Mouse (Mus musculus) heart, embryonic 14.5 days (tissue): ENCODE measurements around the gene Zfp600. TPM values are rescaled to one million over a fixed set of nuclear protein-coding genes. Genes with fewer than 3 reads are reported as not detected.
"Not testable (repeated sequence)": the region's sequence is repeated elsewhere in the genome, so short reads cannot be mapped to it uniquely, and the experiment has no call there.

ENCODE experiments used
- ATAC-seq: fragments of 200-750 bp; cut with Nextera tagmentation; 2 replicates; pipeline ENCODE4 v1.8.0; 2017; ENCODE audit warnings: low read depth, moderate TSS enrichment; ENCODE audit not compliant: insufficient number of reproducible peaks, insufficient read depth, low FRiP score
- H3K27ac ChIP-seq, 2 experiments: fragments of 200-500 bp in 1 of 2; fragments of 300-500 bp in 1 of 2; sonication (generic) in 1 of 2; replicated peaks in 1 of 2; 2 replicates each; pipeline ENCODE4 v1.5.1; 2012 to 2014; ENCODE audit warnings: low read depth in 2 of 2, low read length in 2 of 2, control low read depth in 1 of 2, mild to moderate bottlenecking in 1 of 2, mixed read lengths in 1 of 2; ENCODE audit not compliant: control insufficient read depth in 1 of 2, insufficient read depth in 1 of 2
- H3K27me3 ChIP-seq: fragments of 300-500 bp; sonication (generic); 2 replicates; pipeline ENCODE4 v1.6.1; 2014; ENCODE audit warnings: mild to moderate bottlenecking, low read length, control low read depth; ENCODE audit not compliant: control insufficient read depth, insufficient read depth
- H3K36me3 ChIP-seq: fragments of 300-500 bp; sonication (generic); 2 replicates; pipeline ENCODE4 v1.6.1; 2014; ENCODE audit warnings: mild to moderate bottlenecking, control low read depth, low read length, mixed read lengths; ENCODE audit not compliant: control insufficient read depth, insufficient read depth
- H3K4me1 ChIP-seq, 2 experiments: fragments of 200-500 bp in 1 of 2; fragments of 300-500 bp in 1 of 2; sonication (generic) in 1 of 2; 2 replicates each; pipeline ENCODE4 v1.6.1; 2012 to 2014; ENCODE audit warnings: low read length in 2 of 2, control low read depth in 1 of 2, mixed read lengths in 1 of 2; ENCODE audit not compliant: control insufficient read depth in 2 of 2, insufficient read depth in 2 of 2
- H3K4me2 ChIP-seq: fragments of 300-500 bp; sonication (generic); 2 replicates; pipeline ENCODE4 v1.6.1; 2014; ENCODE audit warnings: mild to moderate bottlenecking, low read length
- H3K4me3 ChIP-seq, 2 experiments: fragments of 200-500 bp in 1 of 2; fragments of 300-500 bp in 1 of 2; sonication (generic) in 1 of 2; 2 replicates each; pipeline ENCODE4 v1.5.1; 2012 to 2014; ENCODE audit warnings: low read length in 2 of 2, mild to moderate bottlenecking in 2 of 2, control low read depth in 1 of 2, low read depth in 1 of 2, moderate library complexity in 1 of 2; ENCODE audit not compliant: control insufficient read depth in 1 of 2, insufficient read depth in 1 of 2
- H3K9ac ChIP-seq: fragments of 300-500 bp; sonication (generic); 2 replicates; pipeline ENCODE4 v1.6.1; 2014; ENCODE audit warnings: mild to moderate bottlenecking, low read length
- H3K9me3 ChIP-seq: fragments of 300-500 bp; sonication (generic); 2 replicates; pipeline ENCODE4 v1.6.1; 2016; ENCODE audit warnings: low read length, control low read depth; ENCODE audit not compliant: control insufficient read depth
- WGBS: fragments of 180-500 bp; shearing (Covaris S2); extraction: QIAGEN DNeasy Blood & Tissue Kit; methylation state at CpG from one replicate; pipeline ENCODE4 v1.1.7; 2014; 5-methylcytosine and 5-hydroxymethylcytosine counted together
- polyA plus RNA-seq: library from polyadenylated mRNA; unstranded; fragments of >200 nt; fragmentation: Nextera tagmentation; extraction: Ambion mirVana; gene quantifications from 2 replicates; pipeline ENCODE4 v1.2.1, GENCODE M21; 2014

Gene Zfp600
- 0.22 TPM in 1 of 2 replicates, not detected in the other for polyA plus RNA-seq

DNA sequence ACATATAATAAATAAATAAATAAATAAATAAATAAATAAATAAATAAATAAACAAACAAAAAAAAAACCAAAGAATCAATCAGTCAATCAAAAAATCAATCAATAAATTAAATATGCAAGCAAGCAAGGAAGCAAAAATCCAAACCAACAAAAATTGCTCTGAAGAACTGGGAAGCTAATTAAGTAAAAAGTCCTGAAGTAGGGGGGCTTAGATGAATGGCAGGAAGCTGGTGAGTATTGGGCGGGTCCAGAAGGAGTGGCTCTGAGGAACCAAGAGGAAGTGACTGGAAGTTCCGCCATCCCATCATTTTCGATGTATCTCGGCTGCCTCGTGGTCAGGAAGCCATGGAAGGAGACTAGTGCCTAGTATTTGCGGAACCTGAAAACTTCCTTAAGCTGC lies at the start of gene Zfp600:
TSS of gene Zfp600 (plus strand) at position 301 of the 400 bp plus-strand sequence.
- WGBS, result no CpG with 5 or more reads among the region's 6 CpGs
- H3K9me3 ChIP-seq, H3K36me3 ChIP-seq, H3K9ac ChIP-seq, H3K27me3 ChIP-seq, H3K27ac ChIP-seq, H3K4me1 ChIP-seq, H3K4me3 ChIP-seq, H3K4me2 ChIP-seq, ATAC-seq: not testable (repeated sequence)

DNA sequence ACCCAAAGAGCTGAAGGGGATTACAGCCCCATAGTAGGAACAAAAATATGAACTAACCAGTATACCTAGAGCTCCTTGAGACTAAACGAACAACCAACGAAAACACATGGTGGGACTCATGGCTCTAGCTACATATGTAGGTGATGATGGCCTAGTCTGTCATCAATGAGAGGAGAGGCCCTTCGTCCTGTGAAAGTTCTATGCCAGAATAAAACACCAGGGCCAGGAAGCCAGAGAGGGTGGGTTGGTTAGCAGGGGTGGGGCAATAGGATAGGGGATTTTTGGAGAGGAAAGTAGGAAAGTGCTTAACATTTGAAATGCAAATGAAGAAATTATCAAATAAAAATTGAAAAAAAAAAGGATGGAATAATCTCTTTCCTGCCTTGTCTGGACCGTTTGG lies 6.3 kb downstream of the Zfp600 start:
- ATAC-seq, H3K9me3 ChIP-seq, H3K4me2 ChIP-seq, H3K27ac ChIP-seq, H3K9ac ChIP-seq, H3K4me1 ChIP-seq, H3K36me3 ChIP-seq, H3K27me3 ChIP-seq, H3K4me3 ChIP-seq: not testable (repeated sequence)
- WGBS, result 80% methylated on average over 2 of the region's 4 CpGs

DNA sequence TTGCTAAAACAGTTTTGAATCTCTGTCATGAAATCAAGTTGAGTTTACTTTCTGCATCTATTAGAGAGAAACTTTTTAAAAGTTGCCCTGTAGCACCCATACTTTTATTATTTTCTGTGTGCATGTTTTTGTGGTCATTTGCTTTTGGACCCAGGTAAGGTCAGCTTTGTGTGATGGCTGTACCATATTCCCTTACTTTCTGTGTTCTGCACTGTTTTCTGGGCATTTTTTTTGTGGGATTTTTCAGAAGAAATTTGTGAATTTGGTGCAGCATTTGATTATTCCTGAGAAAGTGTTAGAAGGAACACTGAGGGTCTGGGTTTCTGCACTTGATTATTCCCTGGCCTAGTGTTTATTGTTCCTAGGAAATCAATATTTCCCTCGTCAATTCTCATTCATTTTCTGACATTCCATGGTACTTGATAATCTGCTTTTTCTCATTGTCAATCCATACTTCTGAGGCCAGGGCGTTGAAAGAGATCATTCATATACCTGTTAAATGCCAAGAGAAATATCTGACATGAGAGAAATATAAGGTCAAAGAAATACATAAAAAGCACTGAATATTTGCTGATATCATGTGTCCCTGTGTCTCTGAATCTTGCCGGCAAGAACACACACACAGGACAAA lies 10.7 kb downstream of the Zfp600 start:
- peak; percentile 45; the same call in 1 of the 2 replicates for ATAC-seq
- H3K36me3 ChIP-seq, H3K27ac ChIP-seq, H3K4me1 ChIP-seq, H3K4me2 ChIP-seq, H3K4me3 ChIP-seq, H3K9ac ChIP-seq, H3K27me3 ChIP-seq: not testable (repeated sequence)
- H3K9me3 ChIP-seq, result peaks cover 11% of the 10 kb centered on the region
- WGBS, result 74% methylated on average over 3 of the region's 3 CpGs

DNA sequence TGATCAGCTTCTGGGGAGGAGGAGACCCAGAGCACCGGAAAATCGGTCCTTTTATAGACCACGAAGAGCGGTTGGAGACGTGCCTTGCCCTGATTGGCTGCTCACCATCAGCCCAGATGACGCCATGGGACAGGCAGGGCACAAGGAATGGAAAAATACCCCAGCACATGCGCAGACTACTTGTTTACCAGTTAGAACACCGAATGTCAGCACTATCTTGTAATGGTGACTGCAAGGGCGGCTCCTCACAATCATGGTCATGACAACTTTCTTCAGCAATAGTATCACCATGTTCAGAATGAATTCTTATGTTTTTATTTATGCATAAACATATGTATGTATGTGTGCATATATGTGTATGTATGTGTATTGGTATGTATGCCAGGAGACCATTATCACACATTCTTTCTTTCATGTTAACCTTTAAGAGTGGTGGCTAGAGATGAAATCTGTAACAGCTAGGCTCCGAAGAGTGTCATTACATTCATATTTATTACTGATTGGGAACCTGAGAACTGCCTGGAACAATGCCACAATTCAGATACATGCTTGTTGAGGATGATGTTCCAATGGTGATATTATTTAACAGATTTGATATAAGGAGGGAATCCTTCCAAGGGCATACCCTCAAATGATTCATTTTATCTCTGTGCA lies 11.4 kb downstream of the Zfp600 start:
- peaks cover 11% of the 10 kb centered on the region for H3K9me3 ChIP-seq
- H3K9ac ChIP-seq, H3K27me3 ChIP-seq, H3K36me3 ChIP-seq, H3K27ac ChIP-seq, H3K4me3 ChIP-seq, H3K4me2 ChIP-seq, H3K4me1 ChIP-seq: not testable (repeated sequence)
- peak; percentile 32; the same call in 1 of the 2 replicates for ATAC-seq
- 72% methylated on average over 10 of the region's 10 CpGs for WGBS

DNA sequence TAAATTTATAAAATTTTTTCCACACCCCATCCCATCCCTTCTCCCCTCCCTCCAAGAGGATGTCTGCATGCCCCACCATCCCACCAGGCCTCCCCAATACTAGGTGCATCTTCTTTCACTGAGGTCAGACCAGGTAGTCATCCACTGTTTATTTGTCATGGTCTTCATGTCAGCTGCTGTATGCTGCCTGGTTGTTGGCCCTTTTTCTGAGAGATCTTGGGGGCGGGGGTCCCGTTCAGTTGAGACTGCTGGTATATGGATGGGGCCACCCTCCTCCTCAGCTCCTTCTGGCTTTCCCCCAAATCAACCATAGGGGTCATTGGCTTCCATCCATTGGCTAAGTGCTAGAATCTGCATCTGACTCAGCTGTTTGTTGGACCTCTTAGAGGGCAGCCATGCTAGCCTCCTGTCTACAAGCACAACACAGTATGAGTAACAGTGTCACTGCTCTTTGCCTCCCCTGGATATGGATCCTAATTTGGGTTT lies 12.1 kb downstream of the Zfp600 start:
- no CpG with 5 or more reads among the region's 2 CpGs for WGBS
- H3K36me3 ChIP-seq, H3K4me3 ChIP-seq: not testable (repeated sequence)

DNA sequence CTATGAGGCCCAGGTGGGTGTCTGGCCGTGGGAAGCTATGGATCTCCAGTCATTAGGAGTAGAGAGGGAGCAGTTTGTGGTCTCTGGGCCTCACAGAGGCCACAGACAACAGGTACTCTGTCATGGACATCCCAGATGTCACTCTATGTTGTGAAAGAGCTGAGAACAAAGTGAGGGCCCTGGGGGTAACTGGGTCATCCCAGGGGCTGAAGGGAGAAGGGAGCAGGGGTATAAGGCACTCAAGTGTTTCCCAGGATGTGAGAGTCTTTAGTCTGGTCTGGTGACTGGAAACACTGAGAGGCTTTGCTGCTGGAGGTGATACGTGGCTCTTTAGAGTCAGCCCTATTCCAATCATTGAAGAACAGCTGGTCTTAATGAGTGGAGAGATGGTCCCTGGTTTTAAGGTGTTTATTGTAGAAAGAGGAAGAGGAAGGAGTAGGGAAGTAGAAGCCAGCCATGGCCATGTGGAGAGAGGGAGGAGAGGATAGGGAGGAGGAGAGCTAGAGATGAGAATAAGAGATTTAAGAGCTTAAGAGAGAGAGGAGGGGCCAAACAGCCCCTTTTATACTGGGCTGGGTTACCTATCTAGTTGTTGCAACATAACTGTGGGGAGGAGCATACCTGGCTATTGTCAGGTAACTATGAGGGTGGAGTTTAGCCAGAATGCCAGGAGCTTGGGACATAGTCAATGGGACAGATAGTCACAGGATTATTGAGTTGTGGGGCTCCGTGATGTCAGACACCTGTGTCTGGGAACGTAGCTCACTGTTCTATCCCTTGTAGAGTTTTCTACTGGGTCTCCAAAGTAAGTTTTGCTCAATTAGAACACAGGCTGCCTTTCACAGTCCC lies 17.0 kb downstream of the Zfp600 start:
- 58% methylated on average over 3 of the region's 4 CpGs for WGBS
- not testable (repeated sequence) for H3K27me3 ChIP-seq, H3K9ac ChIP-seq, H3K4me2 ChIP-seq, H3K4me3 ChIP-seq, H3K27ac ChIP-seq, H3K36me3 ChIP-seq, H3K9me3 ChIP-seq, H3K4me1 ChIP-seq
- peak; percentile 69 for ATAC-seq

More for the DNA sequence above, 12.1 kb downstream of the Zfp600 start:
- peak; percentile 73 for ATAC-seq
- H3K9ac ChIP-seq, H3K4me2 ChIP-seq, H3K27ac ChIP-seq, H3K4me1 ChIP-seq, H3K27me3 ChIP-seq: not testable (repeated sequence)
- peaks cover 16% of the 10 kb centered on the region for H3K9me3 ChIP-seq

DNA sequence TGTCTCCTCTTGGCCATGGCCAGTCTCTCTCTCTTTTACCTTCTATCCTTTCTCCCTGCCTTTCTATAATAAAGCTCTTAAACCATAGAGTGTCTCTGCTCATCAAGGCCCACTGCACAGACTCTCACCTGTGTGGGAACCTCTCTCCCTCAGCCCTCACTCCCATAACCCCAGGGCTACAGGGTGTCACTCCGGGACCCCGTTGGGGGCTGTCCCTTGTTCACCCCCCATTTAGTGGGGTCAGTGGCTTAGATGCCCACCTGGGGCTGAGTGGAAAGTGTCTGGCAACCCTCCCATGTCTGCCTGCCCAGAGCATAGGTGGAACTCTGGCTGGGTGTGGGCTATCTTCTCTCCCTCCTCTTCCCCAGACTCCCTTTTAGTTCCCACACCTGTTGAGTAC lies 47.7 kb downstream of the Zfp600 start:
- H3K4me3 ChIP-seq, H3K4me2 ChIP-seq, ATAC-seq, H3K27ac ChIP-seq, H3K36me3 ChIP-seq, H3K9me3 ChIP-seq, H3K27me3 ChIP-seq, H3K9ac ChIP-seq, H3K4me1 ChIP-seq: not testable (repeated sequence)
- 89% methylated on average over 2 of the region's 2 CpGs for WGBS
